Mouse (Mus musculus) small intestine, adult 2 months (tissue): ENCODE results near the gene Slc47a2.

Experiments
- CTCF ChIP-seq: fragments of 200-500 bp; IDR thresholded peaks from 2 replicates; pipeline ENCODE4 v1.5.1; 2012; ENCODE audit warnings: low read depth, mild to moderate bottlenecking, control low read depth, inconsistent platforms, low read length, moderate library complexity, mixed read lengths; ENCODE audit not compliant: insufficient replicate concordance, insufficient read length; ENCODE audit errors: extremely low read depth
- POLR2A ChIP-seq: fragments of 200-500 bp; IDR thresholded peaks from 2 replicates; pipeline ENCODE4 v1.6.1; 2012; ENCODE audit warnings: low read depth, mild to moderate bottlenecking, control low read depth, inconsistent platforms, low read length, moderate library complexity

DNA sequence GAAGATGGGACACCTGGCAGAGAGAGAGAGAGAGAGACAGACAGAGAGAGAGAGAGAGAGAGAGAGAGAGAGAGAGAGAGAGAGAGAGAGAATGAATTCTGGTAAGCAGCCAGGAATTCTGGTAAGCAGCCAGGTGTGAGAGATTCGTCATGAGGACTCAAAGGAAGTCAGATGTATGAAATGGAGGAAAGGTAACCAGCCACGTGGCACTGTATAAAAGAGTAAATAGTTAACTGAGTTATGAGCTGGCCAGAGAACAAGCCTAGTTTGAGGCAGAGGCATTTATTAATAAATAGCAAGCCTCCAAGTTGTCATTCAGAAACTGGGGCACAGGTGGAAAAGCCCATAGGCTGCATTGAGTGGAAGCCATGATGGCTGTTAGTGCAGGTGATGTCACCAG lies 44.8 kb downstream of the Slc47a2 start:
- TF ChIP-seq POLR2A (no peak), CTCF (no peak)
